Mouse (Mus musculus) heart, embryonic 11.5 days (tissue): ENCODE data around the gene 1700001C19Rik. TPM values are rescaled to one million over a fixed set of nuclear protein-coding genes. Genes with fewer than 3 reads are reported as not detected.
A peak's percentile ranks its signal among the peaks of the same experiment; 100 is the strongest.

Experiments
- ATAC-seq: fragments of 200-750 bp; cut with Nextera tagmentation; replicated peaks from 2 replicates; pipeline ENCODE4 v1.8.0; 2017; ENCODE audit warnings: moderate library complexity; ENCODE audit not compliant: insufficient number of reproducible peaks, low FRiP score, low TSS enrichment
- H3K27ac ChIP-seq: fragments of 300-500 bp; sonication (generic); 2 replicates; pipeline ENCODE4 v1.5.1; 2014; ENCODE audit warnings: mild to moderate bottlenecking, low read depth, low read length
- H3K27me3 ChIP-seq: fragments of 300-500 bp; sonication (generic); 2 replicates; pipeline ENCODE4 v1.6.1; 2014; ENCODE audit warnings: mild to moderate bottlenecking, low read length, mixed read lengths; ENCODE audit not compliant: control insufficient read depth, insufficient read depth
- H3K36me3 ChIP-seq: fragments of 300-500 bp; sonication (generic); 2 replicates; pipeline ENCODE4 v1.6.1; 2014; ENCODE audit warnings: mild to moderate bottlenecking, low read length, moderate library complexity, mixed read lengths; ENCODE audit not compliant: control insufficient read depth, insufficient read depth
- H3K4me1 ChIP-seq: fragments of 300-500 bp; sonication (generic); 2 replicates; pipeline ENCODE4 v1.6.1; 2014; ENCODE audit warnings: low read length; ENCODE audit not compliant: control insufficient read depth, insufficient read depth
- H3K4me2 ChIP-seq: fragments of 300-500 bp; sonication (generic); 2 replicates; pipeline ENCODE4 v1.6.1; 2014; ENCODE audit warnings: mild to moderate bottlenecking, moderate library complexity
- H3K4me3 ChIP-seq: fragments of 300-500 bp; sonication (generic); 2 replicates; pipeline ENCODE4 v1.5.1; 2014; ENCODE audit warnings: low read depth, low read length
- H3K9ac ChIP-seq: fragments of 300-500 bp; sonication (generic); 2 replicates; pipeline ENCODE4 v1.6.1; 2014; ENCODE audit warnings: mild to moderate bottlenecking, low read depth, low read length, moderate library complexity
- H3K9me3 ChIP-seq: fragments of 300-500 bp; sonication (generic); replicated peaks from 2 replicates; pipeline ENCODE4 v1.6.1; 2016; ENCODE audit warnings: low read length; ENCODE audit not compliant: control insufficient read depth
- WGBS: fragments of 180-500 bp; shearing (Covaris S2); extraction: QIAGEN DNeasy Blood & Tissue Kit; methylation state at CpG from one replicate; pipeline ENCODE4 v1.1.7; 2014; ENCODE audit not compliant: insufficient replicate concordance; 5-methylcytosine and 5-hydroxymethylcytosine counted together
- polyA plus RNA-seq: library from polyadenylated mRNA; unstranded; fragments of >200 nt; fragmentation: Nextera tagmentation; extraction: Ambion mirVana; gene quantifications from 2 replicates; pipeline ENCODE4 v1.2.1, GENCODE M21; 2014

Gene 1700001C19Rik
- 1.2 and 2.2 TPM in 2 replicates for polyA plus RNA-seq

DNA sequence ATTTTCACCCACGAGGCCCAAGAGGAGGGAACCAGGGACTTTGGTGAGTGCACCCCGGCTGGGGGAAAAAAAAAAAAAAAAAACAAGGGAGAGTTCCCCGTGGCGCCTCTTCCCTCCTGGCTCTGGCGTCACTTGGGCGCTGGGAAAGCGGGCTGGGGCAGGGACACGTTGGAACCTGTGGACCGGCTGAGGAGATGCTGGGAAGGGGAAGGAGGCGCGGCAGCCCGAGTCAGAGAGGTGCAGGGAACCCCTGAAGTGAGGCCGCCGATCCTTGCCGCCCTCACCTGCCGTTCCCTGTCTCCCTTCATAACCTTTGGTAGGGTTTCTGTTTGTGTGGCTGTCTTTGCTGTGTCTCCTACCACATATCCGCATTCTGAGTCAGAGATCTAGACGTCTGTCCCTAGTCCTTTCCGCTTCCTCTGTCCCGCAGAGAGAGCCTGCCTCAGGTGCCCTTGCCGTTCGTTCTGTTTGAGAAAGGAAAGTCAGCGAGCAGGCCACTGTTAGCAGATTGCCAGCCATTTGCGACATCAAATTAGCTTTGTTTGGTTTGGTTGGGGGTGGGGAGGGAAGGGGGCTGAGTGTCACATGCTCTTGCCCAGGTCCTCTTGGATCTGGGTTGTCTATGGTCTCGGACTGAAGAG lies at the start of gene 1700001C19Rik:
1700001C19Rik (minus strand) TSS at position 470 of the 641 bp plus-strand sequence.
- H3K27me3 ChIP-seq = peaks cover 9% of the 10 kb centered on the region; the same call in 1 of the 2 replicates
- H3K4me1 ChIP-seq = peaks cover 36% of the 10 kb centered on the region

DNA sequence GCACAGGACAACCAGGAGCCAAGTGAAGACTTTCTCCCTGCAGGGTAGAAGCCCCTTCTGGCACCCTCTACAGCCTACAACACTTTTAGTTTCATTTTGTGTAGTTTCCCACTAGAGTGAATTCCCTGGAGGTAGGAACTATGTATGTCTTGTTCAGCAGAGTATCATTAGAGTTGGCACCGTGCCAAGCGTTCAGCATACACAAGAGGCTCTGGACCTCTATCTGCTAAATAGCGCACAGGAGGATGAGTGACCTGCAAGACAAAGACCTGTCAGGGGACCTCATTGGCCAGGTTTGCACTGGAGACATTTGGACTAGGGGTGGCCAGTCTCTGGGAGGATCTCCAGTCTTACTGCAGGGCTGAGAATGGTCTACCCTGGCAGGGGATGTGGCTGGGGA lies 48.6 kb upstream of the 1700001C19Rik start:
- Histone ChIP-seq H3K27me3 (no peaks in the 10 kb centered on the region), H3K27ac (peak overlapping the region; percentile 29; the same call in 1 of the 2 replicates), H3K4me1 (peaks cover 21% of the 10 kb centered on the region), H3K9me3 (no peaks in the 10 kb centered on the region), H3K4me3 (no peak overlapping the region), H3K4me2 (no peak overlapping the region; the same call in 1 of the 2 replicates), H3K36me3 (peaks cover 16% of the 10 kb centered on the region), H3K9ac (0 out of 2 replicates have a peak overlapping the region, but pooled peaks have one; percentile 4)
- WGBS = 75% methylated on average over 3 of the region's 3 CpGs
- ATAC-seq = no peak

More for the DNA sequence above, at the start of gene 1700001C19Rik:
- Histone ChIP-seq H3K9ac (peak within 1 kb of the TSS; percentile 75), H3K36me3 (no peaks in the 10 kb centered on the region), H3K9me3 (no peaks in the 10 kb centered on the region), H3K4me3 (peak within 1 kb of the TSS; percentile 56), H3K27ac (no peak within 1 kb of the TSS), H3K4me2 (peak within 1 kb of the TSS; percentile 92)
- WGBS = 4% methylated on average over 25 of the region's 25 CpGs
- no peak for ATAC-seq

DNA sequence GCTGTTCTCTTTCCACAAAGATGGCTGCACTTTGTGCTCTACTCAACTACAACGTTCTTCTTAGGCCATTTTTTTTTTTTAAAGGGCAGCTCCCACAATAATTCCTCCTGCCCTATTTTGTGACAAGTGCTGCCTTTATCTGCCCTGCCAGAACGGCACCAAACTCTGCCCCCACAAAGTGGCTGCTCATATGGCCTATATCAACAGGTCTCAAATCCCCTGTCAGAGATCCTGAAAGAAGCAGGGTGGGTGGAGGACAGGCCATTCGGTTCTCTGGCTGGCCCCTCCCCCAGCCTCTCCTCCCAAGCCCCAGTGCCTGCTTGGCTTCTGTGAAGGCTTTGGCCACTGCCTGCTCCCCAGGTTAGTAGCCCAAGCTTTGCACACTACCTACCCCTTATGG lies 47.8 kb upstream of the 1700001C19Rik start:
- 6% methylated on average over 3 of the region's 3 CpGs for WGBS
- H3K36me3 ChIP-seq = peaks cover 13% of the 10 kb centered on the region
- H3K4me2 ChIP-seq = 0 out of 2 replicates have a peak overlapping the region, but pooled peaks have one; percentile 4
- H3K9me3 ChIP-seq = no peaks in the 10 kb centered on the region
- H3K9ac ChIP-seq = no peak overlapping the region
- ATAC-seq = no peak; the same call in 1 of the 2 replicates
- no peak overlapping the region for H3K4me3 ChIP-seq
- no peaks in the 10 kb centered on the region for H3K27me3 ChIP-seq
- H3K27ac ChIP-seq = peak overlapping the region; percentile 57
- H3K4me1 ChIP-seq = peaks cover 29% of the 10 kb centered on the region

DNA sequence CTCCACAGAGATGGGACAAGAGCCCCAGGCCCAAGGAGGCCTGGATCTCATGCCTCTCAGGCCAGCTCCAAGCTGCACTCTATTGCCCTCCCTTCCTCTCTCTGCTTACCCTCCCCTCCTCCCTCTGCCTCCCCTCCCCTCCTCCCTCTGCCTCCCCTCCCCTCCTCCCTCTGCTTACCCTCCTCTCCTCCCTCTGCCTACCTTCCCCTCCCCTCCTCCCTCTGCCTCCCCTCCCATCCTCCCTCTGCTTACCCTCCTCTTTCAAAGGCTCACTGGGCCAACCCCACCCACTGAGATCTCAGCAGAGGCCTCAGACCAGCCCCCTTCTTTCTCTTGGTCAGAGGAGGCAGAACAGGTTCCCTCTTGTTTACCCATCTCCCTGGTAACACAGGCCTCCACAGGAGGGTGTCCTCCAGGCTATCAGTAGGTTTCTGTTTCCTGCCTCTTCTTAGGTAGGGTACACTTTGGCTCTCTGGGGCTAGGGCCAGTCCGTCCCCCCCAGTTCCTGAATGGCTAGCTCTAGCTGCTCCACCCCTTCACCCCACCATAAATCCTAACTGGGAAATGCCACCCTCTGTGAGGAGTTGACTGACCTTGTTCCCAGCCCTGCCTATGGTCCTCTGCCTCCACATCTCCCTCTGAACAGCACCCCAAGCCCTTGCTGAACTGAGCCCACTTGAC lies 47.2 kb upstream of the 1700001C19Rik start:
- Histone ChIP-seq H3K4me2 (0 out of 2 replicates have a peak overlapping the region, but pooled peaks have one; percentile 4), H3K36me3 (peaks cover 7% of the 10 kb centered on the region), H3K9ac (no peak overlapping the region), H3K4me3 (no peak overlapping the region), H3K4me1 (peaks cover 31% of the 10 kb centered on the region), H3K27me3 (no peaks in the 10 kb centered on the region), H3K9me3 (no peaks in the 10 kb centered on the region), H3K27ac (peak overlapping the region; percentile 57)
- ATAC-seq = peak; percentile 44
- WGBS = 14% methylated on average over 1 of the region's 1 CpGs

DNA sequence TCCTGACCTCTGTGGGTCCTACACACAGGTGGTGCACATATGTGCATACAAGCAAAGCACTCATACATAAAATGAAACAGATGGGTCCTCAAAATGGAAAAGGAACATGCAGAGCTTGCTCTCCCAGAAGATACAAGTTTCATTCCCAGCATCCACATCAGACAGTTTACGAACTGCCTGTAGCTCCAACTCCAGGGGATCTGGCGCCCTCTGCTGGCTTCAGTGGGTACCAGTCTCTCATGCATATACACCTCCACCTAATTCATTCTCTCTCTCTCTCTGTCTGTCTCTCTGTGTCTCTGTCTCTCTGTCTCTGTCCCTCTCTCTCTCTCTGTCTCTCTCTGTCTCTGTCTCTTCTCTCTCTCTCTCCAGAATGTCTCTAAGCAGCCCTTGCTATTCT lies 45.2 kb upstream of the 1700001C19Rik start:
- no peak overlapping the region for H3K27ac ChIP-seq
- no peak overlapping the region for H3K9ac ChIP-seq
- 55% methylated on average over 2 of the region's 2 CpGs for WGBS
- H3K27me3 ChIP-seq = no peaks in the 10 kb centered on the region
- no peak for ATAC-seq
- H3K4me2 ChIP-seq = no peak overlapping the region
- H3K4me3 ChIP-seq = no peak overlapping the region
- peaks cover 31% of the 10 kb centered on the region for H3K4me1 ChIP-seq
- no peaks in the 10 kb centered on the region for H3K36me3 ChIP-seq
- H3K9me3 ChIP-seq = no peaks in the 10 kb centered on the region

DNA sequence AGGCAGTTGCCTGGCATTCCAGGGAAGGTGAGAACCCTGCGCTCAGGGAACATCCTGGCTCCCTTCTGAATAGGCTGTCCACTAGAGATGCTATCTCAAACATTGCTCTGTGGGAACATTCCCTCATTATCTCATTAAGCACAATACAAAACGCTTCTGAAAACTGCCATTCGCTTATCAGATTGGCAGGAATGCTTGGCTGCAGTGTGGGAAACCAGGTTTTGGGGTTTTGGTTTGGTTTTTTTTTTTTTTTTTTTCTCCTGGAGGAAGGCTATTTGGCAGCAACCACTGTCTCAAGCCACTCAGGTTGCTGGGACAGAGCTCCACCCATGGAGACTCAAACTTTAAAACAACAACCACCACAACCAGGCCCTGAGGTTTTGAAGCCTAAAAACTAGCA lies 42.7 kb upstream of the 1700001C19Rik start:
- Histone ChIP-seq H3K4me3 (no peak overlapping the region), H3K9ac (no peak overlapping the region), H3K27ac (0 out of 2 replicates have a peak overlapping the region, but pooled peaks have one; percentile 29), H3K27me3 (no peaks in the 10 kb centered on the region), H3K4me2 (no peak overlapping the region), H3K9me3 (no peaks in the 10 kb centered on the region), H3K4me1 (peaks cover 21% of the 10 kb centered on the region), H3K36me3 (no peaks in the 10 kb centered on the region)
- WGBS = 27% methylated on average over 3 of the region's 3 CpGs
- ATAC-seq = no peak

DNA sequence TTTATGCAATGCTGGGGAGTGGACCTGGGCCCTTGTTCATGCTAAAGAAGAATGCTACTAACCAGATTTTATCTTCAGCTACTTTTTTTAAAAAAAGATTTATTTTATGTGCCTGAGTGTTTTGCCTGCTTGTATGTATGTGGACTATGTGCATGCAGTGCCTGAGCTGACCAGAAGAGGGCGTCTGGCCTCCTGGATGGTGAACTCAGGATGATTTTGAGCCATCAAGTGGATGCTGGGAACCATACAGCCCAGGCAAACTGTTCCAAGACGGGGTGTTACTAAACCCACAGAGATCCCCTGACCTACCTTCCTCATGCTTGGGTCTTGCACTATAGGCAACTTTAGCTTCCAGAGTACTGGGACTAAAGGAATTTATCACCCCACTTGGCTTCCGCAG lies 38.5 kb upstream of the 1700001C19Rik start:
- Histone ChIP-seq H3K27me3 (no peaks in the 10 kb centered on the region), H3K4me3 (no peak overlapping the region), H3K4me1 (peaks cover 18% of the 10 kb centered on the region), H3K9ac (no peak overlapping the region), H3K9me3 (no peaks in the 10 kb centered on the region), H3K4me2 (no peak overlapping the region), H3K27ac (no peak overlapping the region), H3K36me3 (no peaks in the 10 kb centered on the region)
- WGBS = 60% methylated on average over 3 of the region's 3 CpGs
- no peak for ATAC-seq

DNA sequence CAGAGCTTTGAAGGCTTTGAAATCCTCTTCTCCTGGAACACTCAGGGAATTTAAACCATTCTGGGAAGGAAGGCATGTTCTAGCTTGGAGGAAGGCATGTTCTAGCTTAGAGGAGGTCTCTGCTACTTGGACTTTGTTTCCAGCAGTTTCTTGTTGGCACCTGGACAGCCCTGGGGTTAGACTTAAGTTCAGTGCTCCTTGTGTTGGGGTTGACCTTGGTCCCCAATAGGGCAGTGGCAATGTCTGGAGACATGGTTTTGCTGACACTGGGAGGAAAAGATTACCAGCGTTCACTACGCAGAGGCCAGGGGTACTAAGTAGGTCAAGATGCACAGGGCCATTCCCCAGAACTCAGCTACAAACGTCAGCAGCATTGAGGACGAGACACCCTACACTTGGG lies 38.0 kb upstream of the 1700001C19Rik start:
- Histone ChIP-seq H3K4me1 (peaks cover 13% of the 10 kb centered on the region), H3K36me3 (no peaks in the 10 kb centered on the region), H3K27me3 (no peaks in the 10 kb centered on the region), H3K9ac (no peak overlapping the region), H3K27ac (no peak overlapping the region), H3K9me3 (no peaks in the 10 kb centered on the region), H3K4me2 (no peak overlapping the region), H3K4me3 (no peak overlapping the region)
- WGBS = 78% methylated on average over 4 of the region's 4 CpGs
- no peak for ATAC-seq
